ENCODE assay signal across 15 mouse cellular contexts in genomic region chr1:168243759-168244158, GRCm38 (mm10).
"Had no signal": no experiment of that assay in that cellular context is flagged by ENCODE, and none has a peak within 500 bp of the region (broad histone marks: within the 10 kb centered on the region; RNA-seq: fewer than 3 reads in every experiment).

No protein-coding gene starts in this region.

- DNase-seq: kidney, adult 18-20 months; kidney, postnatal 25 days; lung, embryonic 14.5 days; lung, postnatal 10 days; lung, postnatal 4 days; midbrain, embryonic 14.5 days; thymus, adult 18-20 months; thymus, postnatal 14 days had no signal

- H3K9me3 ChIP-seq: kidney, embryonic 15.5 days; limb, embryonic 12.5 days; liver, embryonic 15.5 days; midbrain, embryonic 10.5 days; neural tube, embryonic 15.5 days had no signal

- H3K4me3 ChIP-seq: kidney, embryonic 15.5 days; limb, embryonic 12.5 days; liver, embryonic 15.5 days; midbrain, embryonic 10.5 days; myocyte; neural tube, embryonic 15.5 days had no signal

- H3K27me3 ChIP-seq: kidney, embryonic 15.5 days; limb, embryonic 12.5 days; liver, embryonic 15.5 days; neural tube, embryonic 15.5 days had no signal

- H3K4me1 ChIP-seq: liver, embryonic 15.5 days had no signal

- H3K36me3 ChIP-seq: kidney, embryonic 15.5 days; limb, embryonic 12.5 days; liver, embryonic 15.5 days; midbrain, embryonic 10.5 days; neural tube, embryonic 15.5 days had no signal

- H3K4me2 ChIP-seq: kidney, embryonic 15.5 days; limb, embryonic 12.5 days; liver, embryonic 11.5 days; liver, embryonic 15.5 days; lung, embryonic 14.5 days; neural tube, embryonic 15.5 days had no signal

- H3K9ac ChIP-seq: kidney, embryonic 15.5 days; limb, embryonic 12.5 days; liver, embryonic 15.5 days; lung, embryonic 14.5 days; neural tube, embryonic 15.5 days had no signal

- H3K27ac ChIP-seq: kidney, embryonic 15.5 days; limb, embryonic 12.5 days; liver, embryonic 15.5 days; midbrain, embryonic 10.5 days; neural tube, embryonic 15.5 days had no signal
